Mouse (Mus musculus): ENCODE results near the gene Lif.

Lif gene

GRCm38 (mm10) chr11:4217914-4218629, 39.3 kb upstream of the Lif start, which contains the start of gene Castor1:
Gene Castor1 (plus strand): TSS chr11:4218225.
- H3K9me3 ChIP-seq (ENCODE audit: low read length): no peaks in the 10 kb centered on the region
- H3K4me3 ChIP-seq (replicated peaks; ENCODE audit: low read length): peak within 1 kb of the TSS; percentile 90
- H3K36me3 ChIP-seq (ENCODE audit: insufficient read depth, low read length): peaks cover 66% of the 10 kb centered on the region
- H3K4me1 ChIP-seq (replicated peaks; ENCODE audit: low read depth, low read length): peaks cover 87% of the 10 kb centered on the region
- TF ChIP-seq NANOG (IDR thresholded peaks at IDR 0.05; ENCODE audit: borderline replicate concordance, low read length) (no peak), CTCF (conservative IDR thresholded peaks at IDR 0.05; ENCODE audit: low read length) (no peak), POU5F1 (IDR thresholded peaks at IDR 0.05; ENCODE audit: borderline replicate concordance, low read length) (no peak)
- H3K27me3 ChIP-seq (ENCODE audit: insufficient read depth, low read length): no peaks in the 10 kb centered on the region

GRCm38 (mm10) chr11:4218637-4219036, 38.7 kb upstream of the Lif start:
- Histone ChIP-seq H3K27me3 (ENCODE audit: insufficient read depth, low read length) (no peaks in the 10 kb centered on the region), H3K4me3 (replicated peaks; ENCODE audit: low read length) (peak overlapping the region; percentile 90), H3K9me3 (ENCODE audit: low read length) (no peaks in the 10 kb centered on the region), H3K4me1 (replicated peaks; ENCODE audit: low read depth, low read length) (peaks cover 87% of the 10 kb centered on the region), H3K36me3 (ENCODE audit: insufficient read depth, low read length) (peaks cover 61% of the 10 kb centered on the region)
- TF ChIP-seq POU5F1 (IDR thresholded peaks at IDR 0.05; ENCODE audit: borderline replicate concordance, low read length) (no peak), CTCF (conservative IDR thresholded peaks at IDR 0.05; ENCODE audit: low read length) (no peak), NANOG (IDR thresholded peaks at IDR 0.05; ENCODE audit: borderline replicate concordance, low read length) (no peak)

GRCm38 (mm10) chr11:4219317-4219751, 38.0 kb upstream of the Lif start:
- Histone ChIP-seq H3K27me3 (ENCODE audit: insufficient read depth, low read length) (no peaks in the 10 kb centered on the region), H3K4me1 (replicated peaks; ENCODE audit: low read depth, low read length) (peaks cover 86% of the 10 kb centered on the region), H3K9me3 (ENCODE audit: low read length) (no peaks in the 10 kb centered on the region), H3K36me3 (ENCODE audit: insufficient read depth, low read length) (peaks cover 54% of the 10 kb centered on the region), H3K4me3 (replicated peaks; ENCODE audit: low read length) (peak overlapping the region; percentile 90)
- TF ChIP-seq NANOG (IDR thresholded peaks at IDR 0.05; ENCODE audit: borderline replicate concordance, low read length) (no peak), CTCF (conservative IDR thresholded peaks at IDR 0.05; ENCODE audit: low read length) (no peak), POU5F1 (IDR thresholded peaks at IDR 0.05; ENCODE audit: borderline replicate concordance, low read length) (no peak)

GRCm38 (mm10) chr11:4219908-4220307, 37.4 kb upstream of the Lif start:
- Histone ChIP-seq H3K9me3 (ENCODE audit: low read length) (no peaks in the 10 kb centered on the region), H3K27me3 (ENCODE audit: insufficient read depth, low read length) (no peaks in the 10 kb centered on the region), H3K36me3 (ENCODE audit: insufficient read depth, low read length) (peaks cover 48% of the 10 kb centered on the region), H3K4me1 (replicated peaks; ENCODE audit: low read depth, low read length) (peaks cover 84% of the 10 kb centered on the region), H3K4me3 (replicated peaks; ENCODE audit: low read length) (peak overlapping the region; percentile 35; the same call in 1 of the 2 replicates)
- no peak for TF ChIP-seq NANOG (IDR thresholded peaks at IDR 0.05; ENCODE audit: borderline replicate concordance, low read length)
- no peak for TF ChIP-seq POU5F1 (IDR thresholded peaks at IDR 0.05; ENCODE audit: borderline replicate concordance, low read length)
- no peak for TF ChIP-seq CTCF (conservative IDR thresholded peaks at IDR 0.05; ENCODE audit: low read length)

GRCm38 (mm10) chr11:4220443-4221400, 36.6 kb upstream of the Lif start:
- no peaks in the 10 kb centered on the region for H3K9me3 ChIP-seq (ENCODE audit: low read length)
- peaks cover 40% of the 10 kb centered on the region for H3K36me3 ChIP-seq (ENCODE audit: insufficient read depth, low read length)
- H3K4me1 ChIP-seq (replicated peaks; ENCODE audit: low read depth, low read length): peaks cover 80% of the 10 kb centered on the region
- no peaks in the 10 kb centered on the region for H3K27me3 ChIP-seq (ENCODE audit: insufficient read depth, low read length)
- peak overlapping the region; percentile 35 for H3K4me3 ChIP-seq (replicated peaks; ENCODE audit: low read length)
- TF ChIP-seq NANOG (IDR thresholded peaks at IDR 0.05; ENCODE audit: borderline replicate concordance, low read length): no peak
- TF ChIP-seq CTCF (conservative IDR thresholded peaks at IDR 0.05; ENCODE audit: low read length): peak; percentile 93

GRCm38 (mm10) chr11:4222046-4222950, 35.1 kb upstream of the Lif start:
- H3K4me3 ChIP-seq (replicated peaks; ENCODE audit: low read length): no peak overlapping the region; the same call in 1 of the 2 replicates
- peaks cover 64% of the 10 kb centered on the region for H3K4me1 ChIP-seq (replicated peaks; ENCODE audit: low read depth, low read length)
- TF ChIP-seq NANOG (IDR thresholded peaks at IDR 0.05; ENCODE audit: borderline replicate concordance, low read length): no peak
- no peak for TF ChIP-seq CTCF (conservative IDR thresholded peaks at IDR 0.05; ENCODE audit: low read length)
- no peak for TF ChIP-seq POU5F1 (IDR thresholded peaks at IDR 0.05; ENCODE audit: borderline replicate concordance, low read length)
- no peaks in the 10 kb centered on the region for H3K9me3 ChIP-seq (ENCODE audit: low read length)
- H3K27me3 ChIP-seq (ENCODE audit: insufficient read depth, low read length): no peaks in the 10 kb centered on the region
- H3K36me3 ChIP-seq (ENCODE audit: insufficient read depth, low read length): peaks cover 27% of the 10 kb centered on the region

GRCm38 (mm10) chr11:4223393-4224188, 33.8 kb upstream of the Lif start:
- Histone ChIP-seq H3K4me1 (replicated peaks; ENCODE audit: low read depth, low read length) (peaks cover 62% of the 10 kb centered on the region), H3K9me3 (ENCODE audit: low read length) (no peaks in the 10 kb centered on the region), H3K36me3 (ENCODE audit: insufficient read depth, low read length) (peaks cover 27% of the 10 kb centered on the region), H3K4me3 (replicated peaks; ENCODE audit: low read length) (no peak overlapping the region; the same call in 1 of the 2 replicates), H3K27me3 (ENCODE audit: insufficient read depth, low read length) (no peaks in the 10 kb centered on the region)
- TF ChIP-seq POU5F1 (IDR thresholded peaks at IDR 0.05; ENCODE audit: borderline replicate concordance, low read length): no peak
- no peak for TF ChIP-seq NANOG (IDR thresholded peaks at IDR 0.05; ENCODE audit: borderline replicate concordance, low read length)
- no peak for TF ChIP-seq CTCF (conservative IDR thresholded peaks at IDR 0.05; ENCODE audit: low read length)

Measured in E14TG2a.4 (cell line).